Mouse (Mus musculus) kidney, postnatal 4 days (tissue): ENCODE measurements around the gene Gm26897.

Experiments
- DNase-seq, 2 experiments: peaks; one replicate each; pipeline ENCODE4 v3.0.0; 2021; ENCODE audit warnings: mixed read lengths in 2 of 2

The Gm26897 gene

GRCm38 (mm10) chr5:111750092-111750491, 16.4 kb downstream of the Gm26897 start:
- no peak for DNase-seq

GRCm38 (mm10) chr5:111754484-111755139, 20.9 kb downstream of the Gm26897 start:
- no peak for DNase-seq

GRCm38 (mm10) chr5:111755330-111755729, 21.6 kb downstream of the Gm26897 start:
- peak in 1 of 2 experiments; percentile 37 for DNase-seq

GRCm38 (mm10) chr5:111760721-111761480, 27.2 kb downstream of the Gm26897 start:
- DNase-seq: peak; percentile 17 to 29

DNA sequence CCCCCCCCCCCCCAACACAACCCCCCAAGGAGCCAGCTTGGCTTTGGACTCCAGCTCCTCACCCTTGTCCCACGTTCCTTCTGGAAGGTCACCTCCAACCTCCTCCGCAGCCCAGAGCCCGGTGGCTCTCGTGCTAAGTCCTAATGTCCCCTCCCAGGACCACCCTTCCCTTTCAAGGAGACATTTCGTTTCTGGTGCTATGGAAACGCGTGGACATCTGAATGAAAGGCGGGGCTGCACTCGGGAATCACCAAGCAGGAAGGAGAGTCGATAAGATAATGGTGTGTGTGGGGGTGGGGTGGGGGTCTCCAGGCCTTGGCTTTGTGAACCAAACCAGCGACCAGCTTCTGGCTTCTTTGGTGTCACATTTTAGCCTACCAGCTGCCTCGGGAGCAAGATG, 27.9 kb downstream of the Gm26897 start:
- DNase-seq: peak; percentile 26 to 28

DNA sequence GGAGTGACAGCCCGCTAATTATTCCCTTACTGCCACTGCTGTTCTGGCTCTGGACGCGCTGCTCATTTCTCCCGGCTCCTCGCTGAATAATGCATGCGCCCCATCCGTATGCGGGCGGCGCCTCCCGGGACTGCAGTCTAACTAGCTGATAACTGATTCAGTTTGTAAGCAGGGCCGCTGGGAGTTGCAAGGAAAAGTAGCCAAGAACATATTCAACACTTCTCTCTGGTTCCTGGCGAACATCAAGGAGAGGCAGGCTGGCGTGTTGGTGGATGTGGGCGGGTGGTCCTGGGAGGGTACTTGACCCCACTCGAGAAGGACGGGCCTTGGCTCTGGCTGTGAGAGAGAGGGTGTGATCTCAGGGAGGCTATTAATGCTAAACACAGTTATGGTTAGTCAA, 28.4 kb downstream of the Gm26897 start:
- peak; percentile 75 to 83 for DNase-seq

DNA sequence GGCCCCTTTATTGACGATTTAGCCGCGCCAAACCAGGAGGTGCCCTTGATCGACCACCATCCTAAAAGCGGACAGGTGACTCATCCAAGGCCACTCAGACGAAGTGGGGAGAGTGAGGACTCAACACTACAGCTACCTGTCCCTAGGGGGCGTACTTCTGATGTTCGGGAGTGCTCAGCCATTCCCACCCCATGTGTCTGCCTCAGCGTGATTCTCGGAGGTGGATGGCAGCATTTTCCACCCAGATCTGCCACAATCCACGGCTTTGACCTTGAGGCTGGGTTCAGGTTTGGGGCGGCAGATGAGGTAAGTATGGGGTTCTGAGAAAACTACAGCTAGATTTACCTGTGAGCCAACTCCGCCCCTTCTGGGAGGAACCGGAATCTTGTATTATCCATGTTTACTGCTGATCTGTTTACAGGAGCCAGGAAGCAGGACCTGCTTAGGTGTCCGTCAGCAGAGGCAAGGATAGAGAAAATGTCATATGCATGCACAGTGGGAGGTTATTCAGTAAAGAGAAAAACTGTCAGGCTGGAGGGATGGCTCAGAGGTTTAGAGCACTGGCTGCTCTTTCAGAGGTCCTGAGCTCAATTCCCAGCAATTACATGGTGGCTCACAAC, 32.1 kb downstream of the Gm26897 start:
- no peak for DNase-seq

DNA sequence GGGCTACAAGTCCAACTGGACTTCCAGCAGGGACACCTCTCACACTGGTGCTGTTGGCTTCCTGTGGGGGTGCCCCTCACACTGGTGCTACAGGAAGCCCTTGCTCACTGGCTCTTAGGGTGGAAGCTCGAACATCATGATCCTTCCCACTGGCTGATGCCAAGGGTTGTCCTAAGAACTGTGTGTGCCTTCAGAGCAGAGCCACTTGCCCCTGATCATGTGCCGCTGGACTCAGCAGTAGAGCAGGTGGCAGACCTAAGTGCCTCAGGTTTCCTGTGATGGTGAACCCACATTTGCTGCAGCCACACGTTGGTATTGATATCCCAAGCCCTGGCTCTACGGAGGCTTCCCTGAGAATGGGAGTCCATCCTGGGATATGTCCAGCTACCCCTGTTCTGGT, 33.0 kb downstream of the Gm26897 start:
- DNase-seq: no peak

DNA sequence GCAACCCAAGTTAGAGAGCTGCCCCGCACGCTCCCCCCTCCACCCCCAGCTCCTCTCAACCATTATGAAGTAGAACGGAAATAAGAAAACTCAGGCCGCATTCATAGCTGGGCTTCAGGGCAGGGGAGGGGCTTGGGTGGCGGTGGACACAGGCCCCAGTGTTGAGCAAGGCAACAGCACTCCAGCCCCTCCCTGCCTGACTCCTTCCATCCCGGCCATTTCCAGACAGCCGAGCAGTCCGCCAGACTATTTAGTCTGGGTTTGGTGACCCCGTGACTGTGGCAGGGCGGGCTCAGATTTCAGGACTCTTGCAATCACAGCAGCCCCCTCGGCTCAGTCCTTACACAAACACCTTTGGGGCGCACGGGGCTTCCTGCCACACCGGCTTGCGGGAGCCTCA, 36.5 kb downstream of the Gm26897 start:
- DNase-seq: peak; percentile 75 to 85

DNA sequence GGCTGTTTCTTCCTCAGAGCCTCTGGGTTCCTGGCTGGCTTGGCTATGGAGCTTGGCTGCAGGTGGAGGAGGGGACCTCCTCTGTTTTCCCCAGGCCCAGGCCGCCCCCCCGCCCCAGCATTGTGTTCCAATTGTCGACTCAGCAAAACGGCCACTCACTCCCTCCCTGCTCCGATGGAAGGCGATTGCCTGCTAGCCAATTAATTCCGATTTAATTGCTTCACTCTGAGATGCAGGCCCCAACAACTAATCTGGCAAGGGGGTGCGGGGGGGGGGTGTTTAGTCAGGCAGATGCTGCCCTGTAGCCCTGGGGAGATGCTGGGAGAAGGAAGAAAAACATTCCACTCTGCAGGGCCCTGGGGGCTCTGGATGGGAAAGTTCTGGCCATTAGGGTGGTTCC, 38.4 kb downstream of the Gm26897 start:
- peak; percentile 37 to 51 for DNase-seq

DNA sequence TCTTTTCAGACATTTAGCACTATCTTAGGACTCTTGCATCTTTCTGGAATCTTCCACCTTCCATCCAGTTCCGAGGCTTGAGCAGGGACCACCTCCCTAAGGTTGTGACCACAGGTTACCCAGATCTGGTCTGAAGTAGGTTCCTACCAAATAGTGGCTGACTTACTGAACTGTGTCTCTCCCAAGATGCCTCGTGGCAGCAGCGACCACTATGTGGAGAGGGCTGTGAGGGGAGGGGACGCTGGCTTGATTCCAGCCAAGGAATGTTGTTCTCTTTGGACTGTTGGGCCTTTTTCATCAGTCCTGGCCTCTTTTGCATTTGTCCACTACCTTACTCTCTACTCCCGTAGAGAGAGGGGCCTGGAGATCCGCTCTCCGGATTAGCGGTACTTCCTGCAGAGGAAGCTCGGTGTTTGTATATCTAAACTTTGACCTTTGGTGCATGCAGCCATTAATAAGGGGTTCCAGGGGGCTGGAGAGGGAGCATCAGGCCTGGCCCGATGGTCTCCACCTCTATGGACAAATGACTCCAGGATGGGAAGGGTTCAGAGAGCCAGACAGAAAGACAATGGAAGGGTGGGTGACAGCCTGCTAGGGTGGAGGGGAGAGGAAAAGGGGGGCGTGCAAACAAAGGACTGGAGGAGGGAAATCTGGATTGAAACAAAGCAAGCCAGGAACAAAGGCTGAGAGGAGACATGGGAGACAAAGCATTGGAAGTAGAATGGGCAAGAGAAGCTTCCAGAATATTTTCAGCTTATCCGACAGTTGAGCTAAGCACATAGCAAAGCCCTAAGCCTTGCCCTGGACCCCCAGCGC, 39.1 kb downstream of the Gm26897 start:
- DNase-seq: peak; percentile 47 to 58

GRCm38 (mm10) chr5:111773407-111773733, 39.6 kb downstream of the Gm26897 start:
- DNase-seq: no peak

DNA sequence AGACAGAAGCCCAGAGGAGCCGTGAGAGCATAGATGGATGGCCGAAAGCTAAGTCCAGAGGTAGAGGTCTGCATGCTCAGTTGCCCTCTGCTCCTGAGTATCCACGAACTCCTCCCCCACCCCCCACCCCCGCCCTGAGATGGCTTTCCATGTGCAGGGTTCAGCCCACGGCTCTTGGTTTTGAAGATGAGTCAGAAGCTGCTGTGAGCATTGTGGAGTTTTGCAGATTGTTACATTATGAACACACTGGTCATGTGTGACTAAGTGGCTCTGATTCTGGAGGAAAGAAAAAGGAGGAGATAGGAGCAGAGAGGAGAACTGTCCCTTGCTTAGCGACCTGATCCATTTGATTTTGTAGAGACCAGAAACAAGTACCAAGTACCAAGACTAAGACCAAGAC, 42.5 kb downstream of the Gm26897 start:
- DNase-seq: no peak

- peak; percentile 69 to 70 for DNase-seq
Measured at GRCm38 (mm10) chr5:111778093-111778492, 44.4 kb downstream of the Gm26897 start.

DNA sequence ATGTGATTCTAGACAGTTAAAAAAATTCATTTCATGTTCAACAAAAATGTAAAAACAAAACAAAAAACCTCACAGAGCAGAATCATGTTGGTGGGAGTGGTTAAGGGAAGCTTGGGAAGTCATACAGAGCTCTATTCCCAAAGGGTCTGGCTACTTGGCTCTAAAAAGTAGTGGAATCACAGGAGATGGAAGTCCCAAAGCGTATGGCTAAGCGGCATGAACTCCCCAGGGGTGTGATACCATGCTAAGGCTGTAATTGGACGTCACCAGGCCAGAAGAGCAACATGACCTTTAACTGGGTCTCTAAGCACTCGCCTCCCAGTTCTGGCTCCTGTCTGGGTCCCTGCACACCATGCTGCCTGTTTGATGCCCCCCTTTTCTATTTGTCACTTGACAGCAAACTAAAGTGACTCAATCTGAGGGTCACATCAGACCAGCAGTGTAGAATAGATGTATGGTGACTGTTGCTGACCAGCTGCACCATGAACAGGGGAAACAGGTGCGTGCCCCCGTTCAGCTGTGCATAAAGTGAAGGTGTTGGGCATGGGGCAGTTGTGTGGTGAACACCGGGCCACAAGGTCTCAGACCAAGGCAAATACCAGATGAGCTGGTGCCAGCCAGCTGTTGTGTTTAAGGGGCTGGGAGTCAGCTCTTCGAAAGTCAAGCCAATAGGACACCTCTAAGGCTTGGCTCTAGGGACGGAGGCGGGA, 46.2 kb downstream of the Gm26897 start:
- DNase-seq: no peak
